Mouse (Mus musculus) thymus, adult 2 months (tissue): ENCODE results near the gene Marcksl1. TPM values are rescaled to one million over a fixed set of nuclear protein-coding genes. Genes with fewer than 3 reads are reported as not detected.
A peak's percentile ranks its signal among the peaks of the same experiment; 100 is the strongest.

Experiments used
- DNase-seq: peaks from one replicate; pipeline ENCODE4 v3.0.0; 2021
- H3K27ac ChIP-seq: fragments of 200-500 bp; 2 replicates; pipeline ENCODE4 v1.5.1; 2012; ENCODE audit warnings: low read length, control low read depth; ENCODE audit not compliant: control insufficient read depth, insufficient read depth
- H3K27me3 ChIP-seq: fragments of 200-500 bp; 2 replicates; pipeline ENCODE4 v1.6.1; 2012; ENCODE audit warnings: mild to moderate bottlenecking, low read length, moderate library complexity, mixed read lengths; ENCODE audit not compliant: control insufficient read depth, insufficient read depth
- H3K36me3 ChIP-seq: fragments of 200-500 bp; 2 replicates; pipeline ENCODE4 v1.6.1; 2012; ENCODE audit warnings: mild to moderate bottlenecking, low read length, moderate library complexity; ENCODE audit not compliant: control insufficient read depth, insufficient read depth
- H3K4me1 ChIP-seq: fragments of 200-500 bp; replicated peaks from 2 replicates; pipeline ENCODE4 v1.6.1; 2012; ENCODE audit warnings: low read length; ENCODE audit not compliant: control insufficient read depth, insufficient read depth
- H3K4me3 ChIP-seq: fragments of 200-500 bp; 2 replicates; pipeline ENCODE4 v1.5.1; 2012; ENCODE audit warnings: mild to moderate bottlenecking, low read length, control low read depth, moderate library complexity; ENCODE audit not compliant: control insufficient read depth, insufficient read depth
- CTCF ChIP-seq: fragments of 200-500 bp; IDR thresholded peaks from 2 replicates; pipeline ENCODE4 v1.5.1; 2012; ENCODE audit warnings: mild to moderate bottlenecking, control low read depth, low read length, moderate library complexity, borderline replicate concordance; ENCODE audit not compliant: control insufficient read depth, poor library complexity, insufficient read depth; ENCODE audit errors: extremely low read depth
- POLR2A ChIP-seq: fragments of 200-500 bp; IDR thresholded peaks from 2 replicates; pipeline ENCODE4 v1.6.1; 2012; ENCODE audit warnings: mild to moderate bottlenecking, low read length, control low read depth, moderate library complexity; ENCODE audit not compliant: control insufficient read depth, poor library complexity, insufficient read depth; ENCODE audit errors: extremely low read depth
- WGBS: fragments of 180-500 bp; shearing (Covaris S2); methylation state at CpG from one replicate; pipeline ENCODE4 v1.1.7; 2018; 5-methylcytosine and 5-hydroxymethylcytosine counted together
- polyA plus RNA-seq: library from polyadenylated mRNA; depleted of rRNA; stranded (reverse); fragments of >200 nt; gene quantifications from 2 replicates; pipeline ENCODE4 v1.2.3, GENCODE M21; 2012

Marcksl1 gene
- polyA plus RNA-seq, 1 experiment, result 152 TPM

GRCm38 (mm10) chr4:129495672-129496562 lies 17.5 kb upstream of the Marcksl1 start:
- H3K4me3 ChIP-seq, result no peak overlapping the region
- H3K4me1 ChIP-seq, result peaks cover 26% of the 10 kb centered on the region
- DNase-seq, result no peak
- TF ChIP-seq CTCF, result no peak
- no peak for TF ChIP-seq POLR2A
- H3K27ac ChIP-seq, result no peak overlapping the region
- 27% methylated on average over 16 of the region's 16 CpGs for WGBS
- no peaks in the 10 kb centered on the region for H3K36me3 ChIP-seq
- no peaks in the 10 kb centered on the region; the same call in 1 of the 2 replicates for H3K27me3 ChIP-seq

GRCm38 (mm10) chr4:129496631-129497030 lies 16.8 kb upstream of the Marcksl1 start:
- Histone ChIP-seq H3K27me3 (no peaks in the 10 kb centered on the region; the same call in 1 of the 2 replicates), H3K36me3 (no peaks in the 10 kb centered on the region), H3K4me1 (peaks cover 26% of the 10 kb centered on the region), H3K27ac (no peak overlapping the region), H3K4me3 (no peak overlapping the region)
- no peak for TF ChIP-seq POLR2A
- TF ChIP-seq CTCF, result no peak
- WGBS, result 8% methylated on average over 6 of the region's 6 CpGs
- peak; percentile 20 for DNase-seq

- TF ChIP-seq CTCF (no peak), POLR2A (no peak)
These were observed 14.4 kb upstream of the Marcksl1 start for GRCm38 (mm10) chr4:129498941-129499340.

GRCm38 (mm10) chr4:129500017-129500416 lies 13.4 kb upstream of the Marcksl1 start:
- Histone ChIP-seq H3K4me1 (peaks cover 32% of the 10 kb centered on the region), H3K27me3 (no peaks in the 10 kb centered on the region), H3K36me3 (no peaks in the 10 kb centered on the region), H3K27ac (no peak overlapping the region), H3K4me3 (no peak overlapping the region)
- TF ChIP-seq CTCF, result no peak
- no peak for TF ChIP-seq POLR2A
- 89% methylated on average over 8 of the region's 8 CpGs for WGBS
- DNase-seq, result no peak

More at GRCm38 (mm10) chr4:129498941-129499340, 14.4 kb upstream of the Marcksl1 start:
- WGBS, result 99% methylated on average over 3 of the region's 3 CpGs
- Histone ChIP-seq H3K27me3 (no peaks in the 10 kb centered on the region), H3K36me3 (no peaks in the 10 kb centered on the region), H3K27ac (no peak overlapping the region), H3K4me3 (no peak overlapping the region), H3K4me1 (peaks cover 32% of the 10 kb centered on the region)
- DNase-seq, result no peak

GRCm38 (mm10) chr4:129500607-129501566 lies 12.5 kb upstream of the Marcksl1 start:
- no peaks in the 10 kb centered on the region for H3K36me3 ChIP-seq
- H3K4me1 ChIP-seq, result peaks cover 30% of the 10 kb centered on the region
- TF ChIP-seq POLR2A (no peak), CTCF (no peak)
- WGBS, result 4% methylated on average over 49 of the region's 49 CpGs
- H3K4me3 ChIP-seq, result peak overlapping the region; percentile 50
- H3K27me3 ChIP-seq, result no peaks in the 10 kb centered on the region
- peak; percentile 84 for DNase-seq
- H3K27ac ChIP-seq, result no peak overlapping the region

- Histone ChIP-seq H3K27ac (no peak overlapping the region), H3K36me3 (no peaks in the 10 kb centered on the region), H3K4me3 (no peak overlapping the region), H3K27me3 (no peaks in the 10 kb centered on the region), H3K4me1 (peaks cover 17% of the 10 kb centered on the region)
- WGBS, result 69% methylated on average over 9 of the region's 9 CpGs
- TF ChIP-seq POLR2A, result no peak
- TF ChIP-seq CTCF, result no peak
- no peak for DNase-seq
These were observed 11.0 kb upstream of the Marcksl1 start for GRCm38 (mm10) chr4:129502327-129502888.
